Mouse (Mus musculus) limb, embryonic 15.5 days (tissue): Measurements from ENCODE around the gene Fmn2. TPM values are rescaled to one million over a fixed set of nuclear protein-coding genes. Genes with fewer than 3 reads are reported as not detected.

Experiments used
- ATAC-seq: fragments of 200-750 bp; cut with Nextera tagmentation; 2 replicates; pipeline ENCODE4 v1.8.0; 2017; ENCODE audit warnings: low read depth, moderate TSS enrichment; ENCODE audit not compliant: insufficient number of reproducible peaks, low FRiP score, low TSS enrichment
- H3K27ac ChIP-seq: fragments of 300-500 bp; sonication (generic); 2 replicates; pipeline ENCODE4 v1.5.1; 2015; ENCODE audit warnings: moderate library complexity, mild to moderate bottlenecking, inconsistent platforms
- H3K27me3 ChIP-seq: fragments of 300-500 bp; sonication (generic); 2 replicates; pipeline ENCODE4 v1.6.1; 2015; ENCODE audit warnings: inconsistent platforms
- H3K36me3 ChIP-seq: fragments of 300-500 bp; sonication (generic); 2 replicates; pipeline ENCODE4 v1.6.1; 2015; ENCODE audit warnings: inconsistent platforms
- H3K4me1 ChIP-seq: fragments of 300-500 bp; sonication (generic); 2 replicates; pipeline ENCODE4 v1.6.1; 2015; ENCODE audit warnings: inconsistent platforms
- H3K4me2 ChIP-seq: fragments of 300-500 bp; sonication (generic); 2 replicates; pipeline ENCODE4 v1.6.1; 2015; ENCODE audit warnings: mild to moderate bottlenecking, inconsistent platforms
- H3K4me3 ChIP-seq: fragments of 300-500 bp; sonication (generic); 2 replicates; pipeline ENCODE4 v1.5.1; 2015; ENCODE audit warnings: mild to moderate bottlenecking, inconsistent platforms
- H3K9ac ChIP-seq: fragments of 300-500 bp; sonication (generic); 2 replicates; pipeline ENCODE4 v1.6.1; 2015; ENCODE audit warnings: inconsistent platforms
- H3K9me3 ChIP-seq: fragments of 300-500 bp; sonication (generic); 2 replicates; pipeline ENCODE4 v1.6.1; 2016; ENCODE audit warnings: inconsistent platforms
- WGBS: fragments of 180-500 bp; shearing (Covaris S2); methylation state at CpG from one replicate; pipeline ENCODE4 v1.1.7; 2015; 5-methylcytosine and 5-hydroxymethylcytosine counted together
- polyA plus RNA-seq: library from polyadenylated mRNA; unstranded; fragments of >200 nt; fragmentation: Nextera tagmentation; extraction: Ambion mirVana; gene quantifications from 2 replicates; pipeline ENCODE4 v1.2.1, GENCODE M21; 2015

The Fmn2 gene
- polyA plus RNA-seq, 1 experiment from 2014 or later = 0.83 TPM

DNA sequence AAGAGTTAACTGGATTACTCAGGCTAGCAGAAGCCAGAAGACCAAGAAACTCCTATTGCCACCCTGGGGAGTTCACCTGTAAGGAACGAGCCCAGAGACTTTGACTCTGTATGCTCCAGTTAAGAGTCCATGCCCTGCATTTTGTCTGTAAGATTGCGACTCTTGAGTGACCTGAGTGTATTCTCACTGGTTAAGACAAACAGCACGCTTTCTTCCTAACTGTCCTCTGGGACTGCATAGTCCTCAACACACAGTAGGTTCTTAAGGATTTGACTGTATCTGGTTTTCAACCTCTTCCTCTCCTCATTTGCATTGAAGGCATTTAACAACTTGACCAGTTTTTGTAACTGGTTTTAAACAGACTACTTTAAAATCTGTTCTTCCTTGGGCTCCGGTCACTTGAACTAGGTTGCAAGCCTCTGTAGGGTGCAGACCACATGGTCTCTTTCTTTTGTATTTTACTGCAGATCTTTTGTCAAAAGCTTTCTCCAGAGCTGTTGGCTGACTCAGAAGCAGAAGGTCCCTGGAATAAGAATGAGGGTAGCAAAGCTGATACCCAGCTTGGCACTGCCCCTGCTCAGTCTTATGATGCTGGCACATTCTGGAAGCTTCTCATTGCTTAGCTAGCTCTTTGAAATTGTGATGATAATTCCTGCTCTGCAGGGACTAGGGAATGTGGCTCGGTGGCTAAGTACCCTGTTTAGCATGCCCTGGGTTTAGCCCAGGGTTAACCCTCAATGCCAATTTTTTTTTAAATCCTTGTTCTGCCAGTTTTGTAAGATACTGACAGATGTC lies 20.5 kb downstream of the Fmn2 start:
- H3K27ac ChIP-seq = no peak overlapping the region

DNA sequence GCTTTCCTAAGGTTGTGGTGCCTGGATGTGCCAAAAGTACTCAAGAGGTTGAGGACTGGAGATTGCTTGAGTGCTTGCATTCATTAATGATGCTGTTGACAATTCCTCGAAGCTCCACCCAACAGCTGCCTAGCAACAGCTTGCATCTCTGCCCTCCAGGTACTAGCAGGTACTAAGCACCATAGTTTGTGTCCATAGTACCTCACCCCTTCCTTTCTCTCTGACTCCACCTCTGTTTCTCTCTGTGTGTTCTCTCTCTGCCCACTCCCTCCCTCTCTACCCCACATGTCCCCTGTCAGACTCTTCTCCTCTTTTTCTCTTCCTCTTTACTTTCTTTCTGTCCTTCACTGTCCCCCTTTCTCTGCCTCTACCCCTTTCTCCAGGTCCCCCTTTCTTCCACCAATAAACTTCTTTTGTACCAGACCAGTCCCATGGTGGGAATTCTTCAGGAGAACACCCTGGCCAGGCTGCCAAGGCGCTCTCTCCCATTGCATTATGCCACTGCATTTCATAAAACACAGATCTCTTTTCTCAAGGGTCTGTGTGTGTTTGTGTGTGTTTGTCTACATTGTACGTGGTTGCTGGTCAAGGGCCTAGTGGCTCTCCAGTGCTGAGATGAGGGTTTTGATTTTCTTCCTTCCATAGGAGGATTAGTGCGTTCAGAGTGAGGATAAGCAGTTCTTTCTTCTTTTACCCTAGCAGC lies 21.3 kb downstream of the Fmn2 start:
- ATAC-seq = no peak
- Histone ChIP-seq H3K36me3 (no peaks in the 10 kb centered on the region), H3K4me1 (no peaks in the 10 kb centered on the region), H3K9ac (no peak overlapping the region), H3K4me3 (no peak overlapping the region), H3K4me2 (no peak overlapping the region), H3K9me3 (no peaks in the 10 kb centered on the region), H3K27me3 (no peaks in the 10 kb centered on the region), H3K27ac (no peak overlapping the region)
- 75% methylated on average over 4 of the region's 4 CpGs for WGBS

More for the DNA sequence above, 20.5 kb downstream of the Fmn2 start:
- no peak overlapping the region for H3K4me3 ChIP-seq
- H3K36me3 ChIP-seq = no peaks in the 10 kb centered on the region
- no peak overlapping the region for H3K4me2 ChIP-seq
- no peak for ATAC-seq
- no peaks in the 10 kb centered on the region for H3K9me3 ChIP-seq
- H3K27me3 ChIP-seq = no peaks in the 10 kb centered on the region
- H3K9ac ChIP-seq = no peak overlapping the region
- H3K4me1 ChIP-seq = no peaks in the 10 kb centered on the region
- 78% methylated on average over 5 of the region's 5 CpGs for WGBS

DNA sequence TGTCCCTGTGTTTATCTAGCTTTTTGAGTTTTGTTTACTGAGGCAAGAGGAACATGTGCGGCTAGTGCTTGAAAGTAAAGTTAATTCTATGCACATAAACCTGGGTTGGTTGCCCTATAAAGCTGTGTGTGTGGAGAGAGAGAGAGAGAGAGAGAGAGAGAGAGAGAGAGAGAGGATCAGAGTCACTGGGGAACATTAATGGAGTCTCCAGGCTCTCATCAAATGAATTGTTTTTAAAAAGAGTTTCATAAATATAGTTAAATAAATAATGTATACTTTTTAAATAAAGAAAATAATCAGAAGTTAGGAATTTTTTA lies 21.8 kb downstream of the Fmn2 start:
- Histone ChIP-seq H3K36me3 (no peaks in the 10 kb centered on the region), H3K4me2 (no peak overlapping the region), H3K9ac (no peak overlapping the region), H3K9me3 (no peaks in the 10 kb centered on the region), H3K4me1 (no peaks in the 10 kb centered on the region), H3K4me3 (no peak overlapping the region), H3K27me3 (no peaks in the 10 kb centered on the region), H3K27ac (no peak overlapping the region)
- no peak for ATAC-seq
- WGBS = 50% methylated on average over 1 of the region's 1 CpGs

DNA sequence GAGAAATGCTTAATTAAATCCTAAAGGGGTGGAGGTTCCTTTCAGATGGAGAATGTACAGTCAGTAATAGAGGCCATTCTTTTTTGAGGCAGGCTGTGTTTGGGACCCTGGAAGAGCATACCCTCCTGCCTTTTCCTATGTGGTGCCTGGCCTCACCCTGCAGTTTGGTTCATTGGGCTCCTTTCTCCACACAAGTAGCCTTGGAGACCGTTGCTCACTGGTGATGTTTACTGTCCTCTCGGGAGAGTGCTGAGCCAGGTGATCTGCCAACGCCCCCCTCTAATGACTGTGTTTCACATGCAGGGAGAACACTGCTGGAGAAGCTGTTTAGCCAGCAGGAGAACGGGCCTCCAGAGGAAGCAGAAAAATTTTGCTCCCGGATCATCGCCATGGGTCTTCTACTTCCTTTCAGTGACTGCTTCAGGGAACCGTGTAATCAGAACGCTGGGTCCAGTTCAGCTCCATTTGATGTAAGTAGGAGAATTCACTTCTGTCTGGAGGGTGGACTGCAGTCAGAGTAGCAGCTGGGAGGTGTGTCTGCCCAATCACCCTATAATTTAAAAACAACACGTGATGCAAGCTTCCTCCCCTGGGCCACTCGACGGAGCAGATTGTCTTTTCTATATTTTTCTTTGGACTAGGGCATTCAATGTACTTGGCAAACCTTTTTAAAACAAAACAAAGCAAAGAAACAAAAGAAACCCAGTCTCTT lies 35.3 kb downstream of the Fmn2 start:
- no peaks in the 10 kb centered on the region for H3K9me3 ChIP-seq
- no peak for ATAC-seq
- no peaks in the 10 kb centered on the region for H3K27me3 ChIP-seq
- no peaks in the 10 kb centered on the region for H3K36me3 ChIP-seq
- no peak overlapping the region for H3K4me3 ChIP-seq
- no peak overlapping the region for H3K27ac ChIP-seq
- 34% methylated on average over 11 of the region's 11 CpGs for WGBS
- no peaks in the 10 kb centered on the region for H3K4me1 ChIP-seq
- H3K4me2 ChIP-seq = no peak overlapping the region
- no peak overlapping the region for H3K9ac ChIP-seq

DNA sequence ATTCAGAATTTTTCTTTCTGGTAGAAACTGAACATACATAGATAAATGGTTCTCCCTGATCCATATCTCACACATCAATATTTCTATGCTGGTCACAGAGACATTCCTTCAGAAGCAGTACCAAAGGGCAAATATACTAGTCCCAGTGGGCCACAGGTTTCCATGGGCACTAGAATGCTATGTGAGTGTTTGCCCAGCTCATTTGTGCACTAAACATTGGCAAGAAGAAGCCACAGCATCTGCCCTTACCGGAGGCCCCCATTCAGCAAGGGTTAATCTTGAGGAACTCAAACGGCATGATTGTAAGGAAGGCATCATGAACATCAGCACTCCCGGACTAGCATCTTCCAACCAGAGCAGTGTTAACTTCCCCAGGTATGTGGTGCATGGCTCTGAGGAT lies 35.9 kb downstream of the Fmn2 start:
- H3K27me3 ChIP-seq = no peaks in the 10 kb centered on the region
- no peaks in the 10 kb centered on the region for H3K9me3 ChIP-seq
- H3K4me2 ChIP-seq = no peak overlapping the region
- no peak overlapping the region for H3K4me3 ChIP-seq
- 71% methylated on average over 3 of the region's 3 CpGs for WGBS
- no peak overlapping the region for H3K9ac ChIP-seq
- ATAC-seq = no peak
- no peaks in the 10 kb centered on the region for H3K4me1 ChIP-seq
- no peaks in the 10 kb centered on the region for H3K36me3 ChIP-seq
- no peak overlapping the region for H3K27ac ChIP-seq

DNA sequence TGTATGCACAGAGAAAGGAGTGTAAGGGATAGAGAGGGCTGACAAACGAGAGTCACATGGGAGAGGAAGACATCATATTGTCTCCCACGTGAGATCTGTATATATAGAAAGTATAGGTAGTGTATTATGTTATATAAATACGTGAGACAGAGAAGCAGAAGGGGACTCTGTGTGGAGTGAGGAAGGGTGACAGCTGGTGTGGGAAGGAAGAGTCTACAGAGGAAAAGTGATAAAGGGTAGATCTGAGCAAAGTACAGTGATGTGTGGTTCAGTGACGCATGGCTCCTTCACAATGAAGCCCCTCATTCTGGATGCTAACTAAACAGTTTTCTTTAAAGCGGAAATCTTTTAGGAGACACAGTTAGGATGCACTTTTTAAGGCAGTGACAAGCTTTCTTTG lies 46.7 kb downstream of the Fmn2 start:
- whole genome bisulfite sequencing = 87% methylated on average over 5 of the region's 5 CpGs
- H3K9ac ChIP-seq = no peak overlapping the region
- ATAC-seq = no peak
- no peaks in the 10 kb centered on the region for H3K27me3 ChIP-seq
- H3K9me3 ChIP-seq = no peaks in the 10 kb centered on the region
- H3K36me3 ChIP-seq = no peaks in the 10 kb centered on the region
- no peaks in the 10 kb centered on the region for H3K4me1 ChIP-seq
- no peak overlapping the region for H3K27ac ChIP-seq
- H3K4me3 ChIP-seq = no peak overlapping the region
- H3K4me2 ChIP-seq = no peak overlapping the region

DNA sequence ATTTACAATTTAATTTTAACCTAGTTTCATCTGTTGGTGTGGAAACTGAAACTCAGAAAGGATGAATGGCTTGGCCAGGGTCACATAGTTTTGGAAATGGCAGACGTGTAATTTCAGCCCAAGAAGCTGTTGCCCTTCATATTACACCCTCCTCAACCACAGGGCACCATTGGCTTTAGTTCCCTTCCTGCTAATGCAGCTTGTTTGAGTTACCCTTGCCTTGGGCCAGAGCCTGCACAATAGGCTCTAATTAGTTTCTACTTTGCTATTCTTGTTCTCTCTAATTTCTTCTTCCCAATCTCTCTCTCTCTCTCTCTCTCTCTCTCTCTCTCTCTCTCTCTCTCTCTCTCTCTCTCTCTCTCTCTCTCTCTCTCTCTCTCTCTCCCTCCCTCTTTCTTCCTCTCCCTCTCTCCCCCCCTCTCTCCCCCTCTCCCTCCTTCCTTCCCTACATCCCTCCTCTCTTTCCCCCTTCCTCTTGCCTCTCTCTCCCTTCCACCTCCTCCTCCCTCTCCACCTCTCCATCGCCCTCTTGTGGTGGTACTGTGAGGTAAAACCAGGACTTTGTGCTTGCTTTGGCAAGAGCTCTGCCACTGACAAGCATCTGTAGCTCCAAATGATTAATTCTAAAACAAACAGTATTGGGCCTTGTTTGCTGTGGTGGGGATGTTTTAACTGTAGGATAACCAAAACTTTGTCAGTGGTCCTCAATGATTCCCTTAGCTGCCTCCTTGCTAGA lies 51.8 kb downstream of the Fmn2 start:
- H3K4me3 ChIP-seq = no peak overlapping the region
- 23% methylated on average over 2 of the region's 2 CpGs for WGBS
- no peak for ATAC-seq

DNA sequence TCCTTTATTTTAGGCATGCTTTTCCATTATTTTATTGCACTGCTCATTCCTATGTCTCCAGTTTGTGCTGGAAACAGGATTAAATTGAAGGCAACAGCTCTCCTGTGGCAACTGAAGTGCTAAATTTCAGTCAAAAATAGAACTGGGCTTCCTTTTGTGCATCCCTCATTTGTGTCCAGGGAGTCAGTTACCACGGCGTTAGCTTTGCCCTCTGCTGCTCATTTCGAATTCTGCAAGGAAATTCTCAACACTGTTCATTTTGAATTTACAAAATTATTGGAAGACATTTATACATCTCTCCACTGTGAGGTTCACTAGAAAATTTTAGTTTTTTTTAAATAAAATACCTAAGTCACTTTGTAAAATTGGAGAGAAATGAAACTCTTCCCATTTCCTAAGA lies 53.8 kb downstream of the Fmn2 start:
- H3K27ac ChIP-seq = no peak overlapping the region
- ATAC-seq = no peak
- no peak overlapping the region for H3K4me3 ChIP-seq
- no peaks in the 10 kb centered on the region for H3K9me3 ChIP-seq
- WGBS = 78% methylated on average over 3 of the region's 3 CpGs
- H3K4me1 ChIP-seq = peaks cover 2% of the 10 kb centered on the region; the same call in 1 of the 2 replicates
- H3K4me2 ChIP-seq = no peak overlapping the region
- no peaks in the 10 kb centered on the region for H3K27me3 ChIP-seq
- no peak overlapping the region for H3K9ac ChIP-seq
- no peaks in the 10 kb centered on the region for H3K36me3 ChIP-seq

More for the DNA sequence above, 51.8 kb downstream of the Fmn2 start:
- Histone ChIP-seq H3K27ac (no peak overlapping the region), H3K36me3 (no peaks in the 10 kb centered on the region), H3K4me2 (no peak overlapping the region), H3K27me3 (no peaks in the 10 kb centered on the region), H3K9me3 (no peaks in the 10 kb centered on the region), H3K4me1 (peaks cover 2% of the 10 kb centered on the region; the same call in 1 of the 2 replicates), H3K9ac (no peak overlapping the region)

DNA sequence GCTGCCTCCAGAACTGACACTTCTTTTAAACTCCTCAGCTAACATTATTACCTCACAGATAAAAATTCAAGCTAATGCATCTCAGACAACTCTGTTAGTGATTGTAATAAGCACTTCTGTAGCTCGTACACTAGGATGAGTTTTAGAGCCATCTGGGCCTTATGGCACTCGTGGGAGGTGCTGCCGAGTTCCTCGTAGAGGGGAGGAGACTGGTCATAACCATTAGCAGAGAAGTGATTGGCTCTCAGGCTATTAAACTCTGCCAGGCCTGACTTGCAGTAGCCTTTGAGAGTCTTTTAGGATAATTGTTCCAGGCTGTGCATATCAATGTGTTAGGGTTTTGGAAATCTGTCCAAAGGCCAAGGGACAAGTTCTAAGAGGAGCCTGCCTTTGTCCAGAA lies 55.6 kb downstream of the Fmn2 start:
- WGBS = 19% methylated on average over 4 of the region's 4 CpGs
- Histone ChIP-seq H3K4me2 (no peak overlapping the region), H3K27ac (no peak overlapping the region), H3K27me3 (no peaks in the 10 kb centered on the region), H3K9me3 (no peaks in the 10 kb centered on the region), H3K9ac (no peak overlapping the region), H3K4me3 (no peak overlapping the region), H3K36me3 (no peaks in the 10 kb centered on the region), H3K4me1 (peaks cover 2% of the 10 kb centered on the region; the same call in 1 of the 2 replicates)
- ATAC-seq = no peak

DNA sequence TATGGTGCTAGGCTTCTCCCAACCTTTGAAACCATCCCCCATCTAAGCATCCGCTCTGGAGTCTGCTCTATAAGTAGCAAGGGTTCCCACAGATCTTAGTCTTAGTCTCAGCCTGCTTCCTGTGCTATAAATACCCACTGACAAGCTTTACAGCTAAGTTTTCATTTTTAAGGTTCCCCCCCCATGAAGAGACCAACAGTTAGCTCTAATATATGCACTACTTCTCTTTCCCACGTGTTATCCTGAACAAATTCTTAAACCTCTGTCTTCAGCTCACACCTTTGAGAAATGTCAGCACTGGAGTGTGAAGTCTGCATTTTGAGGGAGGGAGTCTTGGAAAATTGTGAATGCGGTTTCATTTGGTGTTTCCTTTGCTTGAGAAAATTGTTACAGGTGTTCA lies 56.2 kb downstream of the Fmn2 start:
- H3K4me3 ChIP-seq = no peak overlapping the region
- no peak overlapping the region for H3K27ac ChIP-seq
- H3K9me3 ChIP-seq = no peaks in the 10 kb centered on the region
- H3K27me3 ChIP-seq = no peaks in the 10 kb centered on the region
- 60% methylated on average over 3 of the region's 3 CpGs for WGBS
- no peaks in the 10 kb centered on the region for H3K36me3 ChIP-seq
- peaks cover 2% of the 10 kb centered on the region; the same call in 1 of the 2 replicates for H3K4me1 ChIP-seq
- H3K9ac ChIP-seq = no peak overlapping the region
- ATAC-seq = no peak
- H3K4me2 ChIP-seq = no peak overlapping the region

DNA sequence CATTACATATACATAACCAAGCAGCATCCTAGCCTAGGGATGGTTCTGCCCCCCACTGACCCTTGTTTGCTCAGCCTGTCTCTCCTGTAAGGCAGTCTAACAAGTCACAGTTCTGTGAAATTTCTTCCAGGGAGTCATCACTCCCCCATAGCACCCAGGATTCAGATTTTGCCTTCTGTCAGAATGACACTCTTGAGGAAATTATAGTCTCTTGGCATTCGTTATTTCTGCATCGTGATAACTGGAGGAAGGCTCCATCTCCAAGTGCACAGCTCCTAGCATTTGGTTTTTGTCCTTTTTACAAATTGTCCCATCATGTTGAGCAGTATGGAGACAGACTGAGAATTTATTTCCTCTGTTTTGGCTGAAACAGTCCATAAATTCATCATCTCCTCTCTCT lies 56.9 kb downstream of the Fmn2 start:
- WGBS = 93% methylated on average over 2 of the region's 2 CpGs
- peaks cover 2% of the 10 kb centered on the region; the same call in 1 of the 2 replicates for H3K4me1 ChIP-seq
- H3K27ac ChIP-seq = no peak overlapping the region
- no peaks in the 10 kb centered on the region for H3K36me3 ChIP-seq
- H3K4me2 ChIP-seq = no peak overlapping the region
- no peaks in the 10 kb centered on the region for H3K9me3 ChIP-seq
- H3K4me3 ChIP-seq = no peak overlapping the region
- no peak overlapping the region for H3K9ac ChIP-seq
- ATAC-seq = no peak
- no peaks in the 10 kb centered on the region for H3K27me3 ChIP-seq
